Mouse (Mus musculus) brain, embryonic 14.5 days (tissue): ENCODE measurements at regions not wholly inside any gene's neighbourhood (a gene's known extent, or its start where the extent isn't known, plus 50 kb on each side); places are given as distances from the start of the nearest gene placed in this dataset.

Experiments used
- CTCF ChIP-seq: fragments of 200-500 bp; IDR thresholded peaks from 2 replicates; pipeline ENCODE4 v1.5.1; 2012; ENCODE audit warnings: inconsistent platforms, mild to moderate bottlenecking, moderate library complexity, borderline replicate concordance; ENCODE audit not compliant: insufficient read depth, insufficient read length; ENCODE audit errors: extremely low read depth
- POLR2A ChIP-seq: fragments of 200-500 bp; IDR thresholded peaks from 2 replicates; pipeline ENCODE4 v1.6.1; 2012; ENCODE audit warnings: mild to moderate bottlenecking, inconsistent platforms, borderline replicate concordance; ENCODE audit not compliant: poor library complexity, insufficient read depth, insufficient read length, severe bottlenecking; ENCODE audit errors: extremely low read depth

- TF ChIP-seq POLR2A (no peak), CTCF (no peak)
Measured at GRCm38 (mm10) chr15:69923280-69923679, 3422.6 kb upstream of the Lrrc6 start.
